Mouse (Mus musculus): ENCODE measurements around the gene Fbxw8. TPM values are rescaled to one million over a fixed set of nuclear protein-coding genes. Genes with fewer than 3 reads are reported as not detected.

Fbxw8 gene
- polyA plus RNA-seq, 1 experiment from 2014 or later = 27.6 TPM

- H3K4me3 ChIP-seq (ENCODE audit: low read depth, low read length) = no peak overlapping the region
- WGBS = 96% methylated on average over 3 of the region's 3 CpGs
- H3K4me1 ChIP-seq (replicated peaks; ENCODE audit: control insufficient read depth, insufficient read depth, low read length) = no peaks in the 10 kb centered on the region
- H3K27ac ChIP-seq (ENCODE audit: low read depth, low read length) = no peak overlapping the region
- DNase-seq (ENCODE audit: low spot score) (no peak), ATAC-seq (replicated peaks; ENCODE audit: low FRiP score) (no peak)
- H3K9me3 ChIP-seq (ENCODE audit: control insufficient read depth, low read length) = no peaks in the 10 kb centered on the region
- H3K27me3 ChIP-seq (ENCODE audit: control insufficient read depth, insufficient read depth, low read length) = no peaks in the 10 kb centered on the region
- H3K4me2 ChIP-seq (ENCODE audit: low read depth, low read length, severe bottlenecking) = no peak overlapping the region
- no peak overlapping the region for H3K9ac ChIP-seq (ENCODE audit: low read length)
- no peaks in the 10 kb centered on the region; the same call in 1 of the 2 replicates for H3K36me3 ChIP-seq (ENCODE audit: control insufficient read depth, insufficient read depth, low read length)
These were observed 9.8 kb downstream of the Fbxw8 start for GRCm38 (mm10) chr5:118145458-118145857.

DNA sequence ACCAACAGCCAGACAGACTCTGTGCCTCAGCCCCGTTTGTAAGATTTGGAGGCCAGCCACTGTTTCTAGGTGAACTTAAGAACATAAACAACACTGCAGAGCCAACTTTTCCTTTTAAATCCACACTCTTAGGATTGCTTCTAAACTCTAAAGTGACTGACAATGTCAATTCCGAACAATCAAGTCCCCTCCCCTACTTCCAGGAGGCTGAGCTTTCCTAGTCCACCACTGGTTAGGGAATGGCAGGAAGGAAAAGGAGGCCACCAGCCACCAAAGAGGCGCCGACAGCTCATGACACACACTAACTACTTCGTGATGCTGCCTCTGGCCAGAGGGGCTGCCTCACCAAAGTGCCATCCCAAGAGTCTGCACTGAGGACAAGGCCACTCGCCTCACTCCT is 10.5 kb downstream of the Fbxw8 start:
- Histone ChIP-seq H3K27ac (ENCODE audit: low read depth, low read length) (no peak overlapping the region), H3K4me2 (ENCODE audit: low read depth, low read length, severe bottlenecking) (no peak overlapping the region), H3K9me3 (ENCODE audit: control insufficient read depth, low read length) (no peaks in the 10 kb centered on the region), H3K36me3 (ENCODE audit: control insufficient read depth, insufficient read depth, low read length) (no peaks in the 10 kb centered on the region; the same call in 1 of the 2 replicates), H3K4me1 (replicated peaks; ENCODE audit: control insufficient read depth, insufficient read depth, low read length) (no peaks in the 10 kb centered on the region), H3K9ac (ENCODE audit: low read length) (no peak overlapping the region), H3K27me3 (ENCODE audit: control insufficient read depth, insufficient read depth, low read length) (no peaks in the 10 kb centered on the region), H3K4me3 (ENCODE audit: low read depth, low read length) (no peak overlapping the region)
- WGBS = 88% methylated on average over 6 of the region's 6 CpGs
- ATAC-seq (replicated peaks; ENCODE audit: low FRiP score) (no peak), DNase-seq (ENCODE audit: low spot score) (no peak)

- Histone ChIP-seq H3K4me1 (replicated peaks; ENCODE audit: control insufficient read depth, insufficient read depth, low read length) (no peaks in the 10 kb centered on the region), H3K9ac (ENCODE audit: low read length) (no peak overlapping the region), H3K4me2 (ENCODE audit: low read depth, low read length, severe bottlenecking) (no peak overlapping the region), H3K4me3 (ENCODE audit: low read depth, low read length) (no peak overlapping the region), H3K36me3 (ENCODE audit: control insufficient read depth, insufficient read depth, low read length) (no peaks in the 10 kb centered on the region; the same call in 1 of the 2 replicates), H3K27ac (ENCODE audit: low read depth, low read length) (no peak overlapping the region), H3K9me3 (ENCODE audit: control insufficient read depth, low read length) (no peaks in the 10 kb centered on the region), H3K27me3 (ENCODE audit: control insufficient read depth, insufficient read depth, low read length) (no peaks in the 10 kb centered on the region)
- 87% methylated on average over 4 of the region's 4 CpGs for WGBS
- no peak for ATAC-seq (replicated peaks; ENCODE audit: low FRiP score)
- DNase-seq (ENCODE audit: low spot score) = no peak
These were observed 10.9 kb downstream of the Fbxw8 start for GRCm38 (mm10) chr5:118144327-118144726.

GRCm38 (mm10) chr5:118143211-118144026 is 11.8 kb downstream of the Fbxw8 start:
- Histone ChIP-seq H3K4me3 (ENCODE audit: low read depth, low read length) (no peak overlapping the region), H3K4me1 (replicated peaks; ENCODE audit: control insufficient read depth, insufficient read depth, low read length) (no peaks in the 10 kb centered on the region), H3K27ac (ENCODE audit: low read depth, low read length) (no peak overlapping the region), H3K36me3 (ENCODE audit: control insufficient read depth, insufficient read depth, low read length) (no peaks in the 10 kb centered on the region; the same call in 1 of the 2 replicates), H3K9ac (ENCODE audit: low read length) (no peak overlapping the region), H3K27me3 (ENCODE audit: control insufficient read depth, insufficient read depth, low read length) (no peaks in the 10 kb centered on the region), H3K9me3 (ENCODE audit: control insufficient read depth, low read length) (no peaks in the 10 kb centered on the region), H3K4me2 (ENCODE audit: low read depth, low read length, severe bottlenecking) (no peak overlapping the region)
- no peak for DNase-seq (ENCODE audit: low spot score)
- WGBS = 87% methylated on average over 12 of the region's 12 CpGs
- no peak for ATAC-seq (replicated peaks; ENCODE audit: low FRiP score)

DNA sequence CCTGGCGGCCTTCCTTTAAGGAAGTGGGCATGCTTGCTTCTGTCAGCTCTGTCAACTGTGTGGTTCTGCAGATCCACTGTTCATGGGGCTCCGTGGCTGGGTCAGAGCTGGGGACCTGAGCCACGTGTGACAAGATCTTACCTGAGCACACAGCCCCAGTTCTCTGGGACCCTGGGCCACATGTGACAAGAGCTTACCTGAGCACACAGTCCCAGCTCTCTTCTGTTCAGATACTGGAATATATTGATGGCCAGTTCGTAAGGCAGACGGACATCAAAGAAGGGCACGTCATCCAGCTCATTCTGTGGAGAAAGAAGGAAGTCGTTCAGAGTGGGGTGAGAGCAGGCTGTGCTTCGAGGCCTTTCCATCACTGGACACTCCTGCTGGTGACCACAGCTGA is 12.8 kb downstream of the Fbxw8 start:
- no peak for ATAC-seq (replicated peaks; ENCODE audit: low FRiP score)
- H3K4me3 ChIP-seq (ENCODE audit: low read depth, low read length) = no peak overlapping the region
- H3K9me3 ChIP-seq (ENCODE audit: control insufficient read depth, low read length) = no peaks in the 10 kb centered on the region
- no peak overlapping the region for H3K27ac ChIP-seq (ENCODE audit: low read depth, low read length)
- no peaks in the 10 kb centered on the region for H3K4me1 ChIP-seq (replicated peaks; ENCODE audit: control insufficient read depth, insufficient read depth, low read length)
- no peaks in the 10 kb centered on the region for H3K27me3 ChIP-seq (ENCODE audit: control insufficient read depth, insufficient read depth, low read length)
- DNase-seq (ENCODE audit: low spot score) = no peak
- H3K4me2 ChIP-seq (ENCODE audit: low read depth, low read length, severe bottlenecking) = no peak overlapping the region
- H3K36me3 ChIP-seq (ENCODE audit: control insufficient read depth, insufficient read depth, low read length) = no peaks in the 10 kb centered on the region; the same call in 1 of the 2 replicates
- no peak overlapping the region for H3K9ac ChIP-seq (ENCODE audit: low read length)
- WGBS = 92% methylated on average over 8 of the region's 8 CpGs

- Histone ChIP-seq H3K4me3 (ENCODE audit: low read depth, low read length) (no peak overlapping the region), H3K27ac (ENCODE audit: low read depth, low read length) (no peak overlapping the region)
These were observed 15.6 kb downstream of the Fbxw8 start for GRCm38 (mm10) chr5:118139630-118140029.

GRCm38 (mm10) chr5:118136391-118136790 is 18.9 kb downstream of the Fbxw8 start:
- no peak overlapping the region for H3K9ac ChIP-seq (ENCODE audit: low read length)
- H3K4me2 ChIP-seq (ENCODE audit: low read depth, low read length, severe bottlenecking) = no peak overlapping the region
- H3K27me3 ChIP-seq (ENCODE audit: control insufficient read depth, insufficient read depth, low read length) = no peaks in the 10 kb centered on the region
- H3K4me1 ChIP-seq (replicated peaks; ENCODE audit: control insufficient read depth, insufficient read depth, low read length) = no peaks in the 10 kb centered on the region
- no peak overlapping the region for H3K4me3 ChIP-seq (ENCODE audit: low read depth, low read length)
- H3K36me3 ChIP-seq (ENCODE audit: control insufficient read depth, insufficient read depth, low read length) = no peaks in the 10 kb centered on the region
- WGBS = 87% methylated on average over 5 of the region's 5 CpGs
- no peaks in the 10 kb centered on the region for H3K9me3 ChIP-seq (ENCODE audit: control insufficient read depth, low read length)
- ATAC-seq (replicated peaks; ENCODE audit: low FRiP score) (no peak), DNase-seq (ENCODE audit: low spot score) (no peak)
- no peak overlapping the region for H3K27ac ChIP-seq (ENCODE audit: low read depth, low read length)

More at GRCm38 (mm10) chr5:118139630-118140029, 15.6 kb downstream of the Fbxw8 start:
- Histone ChIP-seq H3K27me3 (ENCODE audit: control insufficient read depth, insufficient read depth, low read length) (no peaks in the 10 kb centered on the region), H3K36me3 (ENCODE audit: control insufficient read depth, insufficient read depth, low read length) (no peaks in the 10 kb centered on the region; the same call in 1 of the 2 replicates), H3K9me3 (ENCODE audit: control insufficient read depth, low read length) (no peaks in the 10 kb centered on the region), H3K4me2 (ENCODE audit: low read depth, low read length, severe bottlenecking) (no peak overlapping the region), H3K4me1 (replicated peaks; ENCODE audit: control insufficient read depth, insufficient read depth, low read length) (no peaks in the 10 kb centered on the region), H3K9ac (ENCODE audit: low read length) (no peak overlapping the region)
- DNase-seq (ENCODE audit: low spot score) (no peak), ATAC-seq (replicated peaks; ENCODE audit: low FRiP score) (no peak)
- 86% methylated on average over 8 of the region's 8 CpGs for WGBS

DNA sequence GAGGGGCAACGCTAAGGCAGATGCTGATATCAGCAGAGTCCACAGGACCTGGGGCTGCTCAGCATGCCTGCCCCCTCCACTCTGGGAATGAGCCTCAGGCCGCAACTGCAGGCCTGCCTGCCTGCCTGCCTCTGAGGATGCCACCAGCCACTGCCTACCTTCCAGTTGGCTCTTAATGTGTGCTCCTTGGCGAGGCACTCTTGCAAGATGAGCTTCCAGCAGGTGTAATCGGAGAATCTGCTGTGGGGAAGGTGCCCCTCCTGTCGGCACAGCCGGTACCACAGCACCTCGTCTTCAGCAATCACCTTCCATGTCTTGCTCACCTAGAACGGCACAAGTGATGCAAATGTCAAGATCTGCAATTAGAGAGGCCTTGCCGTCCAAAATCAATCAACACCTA is 26.6 kb downstream of the Fbxw8 start:
- ATAC-seq (replicated peaks; ENCODE audit: low FRiP score) = no peak
- no peak for DNase-seq (ENCODE audit: low spot score)
- 85% methylated on average over 9 of the region's 9 CpGs for WGBS
- H3K9ac ChIP-seq (ENCODE audit: low read length) = no peak overlapping the region
- H3K27ac ChIP-seq (ENCODE audit: low read depth, low read length) = no peak overlapping the region
- no peak overlapping the region for H3K4me2 ChIP-seq (ENCODE audit: low read depth, low read length, severe bottlenecking)
- no peaks in the 10 kb centered on the region for H3K4me1 ChIP-seq (replicated peaks; ENCODE audit: control insufficient read depth, insufficient read depth, low read length)
- no peaks in the 10 kb centered on the region for H3K9me3 ChIP-seq (ENCODE audit: control insufficient read depth, low read length)
- H3K4me3 ChIP-seq (ENCODE audit: low read depth, low read length) = no peak overlapping the region
- H3K36me3 ChIP-seq (ENCODE audit: control insufficient read depth, insufficient read depth, low read length) = no peaks in the 10 kb centered on the region; the same call in 1 of the 2 replicates
- H3K27me3 ChIP-seq (ENCODE audit: control insufficient read depth, insufficient read depth, low read length) = no peaks in the 10 kb centered on the region

DNA sequence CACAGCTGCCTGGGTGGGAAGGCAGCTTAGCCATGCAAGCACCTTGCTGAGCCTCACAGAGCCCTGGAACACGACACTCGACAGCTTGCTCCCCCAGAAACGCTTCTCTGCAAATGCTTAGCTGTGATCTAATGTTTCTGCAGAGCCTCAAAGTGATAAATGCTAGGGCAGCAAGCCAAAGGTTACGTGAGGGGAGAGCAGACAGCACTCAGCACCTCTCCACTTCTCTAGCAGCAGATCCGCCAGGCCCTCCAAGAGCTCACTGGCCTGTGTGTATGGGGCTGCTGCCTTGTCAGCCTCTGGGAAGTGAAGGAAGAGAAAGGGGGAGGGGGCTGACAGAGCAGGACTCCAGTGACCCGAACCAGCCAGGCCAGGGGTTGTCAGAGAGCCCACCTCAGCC is 27.1 kb downstream of the Fbxw8 start:
- no peak overlapping the region for H3K27ac ChIP-seq (ENCODE audit: low read depth, low read length)
- H3K27me3 ChIP-seq (ENCODE audit: control insufficient read depth, insufficient read depth, low read length) = no peaks in the 10 kb centered on the region
- H3K4me2 ChIP-seq (ENCODE audit: low read depth, low read length, severe bottlenecking) = no peak overlapping the region
- H3K9ac ChIP-seq (ENCODE audit: low read length) = no peak overlapping the region
- DNase-seq (ENCODE audit: low spot score) (no peak), ATAC-seq (replicated peaks; ENCODE audit: low FRiP score) (no peak)
- H3K4me1 ChIP-seq (replicated peaks; ENCODE audit: control insufficient read depth, insufficient read depth, low read length) = no peaks in the 10 kb centered on the region
- H3K4me3 ChIP-seq (ENCODE audit: low read depth, low read length) = no peak overlapping the region
- H3K36me3 ChIP-seq (ENCODE audit: control insufficient read depth, insufficient read depth, low read length) = no peaks in the 10 kb centered on the region; the same call in 1 of the 2 replicates
- 82% methylated on average over 6 of the region's 6 CpGs for WGBS
- H3K9me3 ChIP-seq (ENCODE audit: control insufficient read depth, low read length) = no peaks in the 10 kb centered on the region

All from forebrain, embryonic 11.5 days (tissue).